Mouse (Mus musculus): ENCODE measurements around the gene Aldh16a1. TPM values are rescaled to one million over a fixed set of nuclear protein-coding genes. Genes with fewer than 3 reads are reported as not detected.

The Aldh16a1 gene
- polyA plus RNA-seq, 1 experiment from 2014 or later = 106 TPM

GRCm38 (mm10) chr7:45182199-45182601, 27.8 kb upstream of the Aldh16a1 start:
- under 1% methylated on average over 34 of the region's 34 CpGs for WGBS
- no peaks in the 10 kb centered on the region for H3K4me1 ChIP-seq (ENCODE audit: control insufficient read depth, insufficient read depth, low read length)
- H3K36me3 ChIP-seq (ENCODE audit: control insufficient read depth, insufficient read depth, low read length) = no peaks in the 10 kb centered on the region
- peak overlapping the region; percentile 15; the same call in 1 of the 2 replicates for H3K9ac ChIP-seq (ENCODE audit: low read depth, low read length)
- peak overlapping the region; percentile 66 for H3K4me2 ChIP-seq (ENCODE audit: low read depth, low read length)
- no peak overlapping the region for H3K27ac ChIP-seq (ENCODE audit: low read length)
- no peaks in the 10 kb centered on the region for H3K9me3 ChIP-seq (ENCODE audit: control insufficient read depth, low read length)
- ATAC-seq = peak; percentile 97
- peak overlapping the region; percentile 39 for H3K4me3 ChIP-seq (ENCODE audit: low read length)
- H3K27me3 ChIP-seq (replicated peaks; ENCODE audit: control insufficient read depth, insufficient read depth, low read length) = peaks cover 78% of the 10 kb centered on the region

- Histone ChIP-seq H3K4me1 (ENCODE audit: control insufficient read depth, insufficient read depth, low read length) (no peaks in the 10 kb centered on the region), H3K4me2 (ENCODE audit: low read depth, low read length) (peak overlapping the region; percentile 66)
- 4% methylated on average over 35 of the region's 35 CpGs for WGBS
Observed at GRCm38 (mm10) chr7:45181540-45181939, 27.2 kb upstream of the Aldh16a1 start.

GRCm38 (mm10) chr7:45180896-45181477, 26.6 kb upstream of the Aldh16a1 start, which contains the start of gene Pth2:
Gene Pth2 (plus strand): TSS chr7:45180995.
- Histone ChIP-seq H3K4me2 (ENCODE audit: low read depth, low read length) (peak within 1 kb of the TSS; percentile 66), H3K9me3 (ENCODE audit: control insufficient read depth, low read length) (no peaks in the 10 kb centered on the region), H3K9ac (ENCODE audit: low read depth, low read length) (no peak within 1 kb of the TSS), H3K36me3 (ENCODE audit: control insufficient read depth, insufficient read depth, low read length) (no peaks in the 10 kb centered on the region), H3K27ac (ENCODE audit: low read length) (no peak within 1 kb of the TSS), H3K4me3 (ENCODE audit: low read length) (peak within 1 kb of the TSS; percentile 19), H3K27me3 (replicated peaks; ENCODE audit: control insufficient read depth, insufficient read depth, low read length) (peaks cover 85% of the 10 kb centered on the region), H3K4me1 (ENCODE audit: control insufficient read depth, insufficient read depth, low read length) (0 out of 2 replicates have a peak, but pooled peaks cover 4% of the 10 kb centered on the region)
- WGBS = 22% methylated on average over 20 of the region's 20 CpGs
- no peak for ATAC-seq

More at GRCm38 (mm10) chr7:45181540-45181939, 27.2 kb upstream of the Aldh16a1 start:
- Histone ChIP-seq H3K27me3 (replicated peaks; ENCODE audit: control insufficient read depth, insufficient read depth, low read length) (peaks cover 84% of the 10 kb centered on the region), H3K9ac (ENCODE audit: low read depth, low read length) (no peak overlapping the region), H3K36me3 (ENCODE audit: control insufficient read depth, insufficient read depth, low read length) (no peaks in the 10 kb centered on the region), H3K4me3 (ENCODE audit: low read length) (peak overlapping the region; percentile 19), H3K27ac (ENCODE audit: low read length) (no peak overlapping the region), H3K9me3 (ENCODE audit: control insufficient read depth, low read length) (no peaks in the 10 kb centered on the region)
- ATAC-seq = peak; percentile 14; the same call in 1 of the 2 replicates

- ATAC-seq = no peak
- Histone ChIP-seq H3K36me3 (ENCODE audit: control insufficient read depth, insufficient read depth, low read length) (no peaks in the 10 kb centered on the region), H3K9me3 (ENCODE audit: control insufficient read depth, low read length) (no peaks in the 10 kb centered on the region), H3K27ac (ENCODE audit: low read length) (no peak within 1 kb of the TSS), H3K4me3 (ENCODE audit: low read length) (no peak within 1 kb of the TSS), H3K9ac (ENCODE audit: low read depth, low read length) (no peak within 1 kb of the TSS), H3K4me1 (ENCODE audit: control insufficient read depth, insufficient read depth, low read length) (0 out of 2 replicates have a peak, but pooled peaks cover 8% of the 10 kb centered on the region), H3K27me3 (replicated peaks; ENCODE audit: control insufficient read depth, insufficient read depth, low read length) (peaks cover 94% of the 10 kb centered on the region), H3K4me2 (ENCODE audit: low read depth, low read length) (no peak within 1 kb of the TSS)
- 25% methylated on average over 7 of the region's 7 CpGs for WGBS
Observed at GRCm38 (mm10) chr7:45179469-45179868, 25.1 kb upstream of the Aldh16a1 start, which contains the start of gene Gfy. Gene Gfy (minus strand): TSS chr7:45179569.

GRCm38 (mm10) chr7:45178550-45178949, 24.2 kb upstream of the Aldh16a1 start:
- H3K9me3 ChIP-seq (ENCODE audit: control insufficient read depth, low read length) = no peaks in the 10 kb centered on the region
- H3K36me3 ChIP-seq (ENCODE audit: control insufficient read depth, insufficient read depth, low read length) = no peaks in the 10 kb centered on the region
- peaks cover 91% of the 10 kb centered on the region for H3K27me3 ChIP-seq (replicated peaks; ENCODE audit: control insufficient read depth, insufficient read depth, low read length)
- H3K4me1 ChIP-seq (ENCODE audit: control insufficient read depth, insufficient read depth, low read length) = 0 out of 2 replicates have a peak, but pooled peaks cover 8% of the 10 kb centered on the region
- no peak overlapping the region for H3K27ac ChIP-seq (ENCODE audit: low read length)
- no peak overlapping the region for H3K4me3 ChIP-seq (ENCODE audit: low read length)
- no peak overlapping the region for H3K4me2 ChIP-seq (ENCODE audit: low read depth, low read length)
- WGBS = 24% methylated on average over 7 of the region's 7 CpGs
- H3K9ac ChIP-seq (ENCODE audit: low read depth, low read length) = no peak overlapping the region
- no peak for ATAC-seq

GRCm38 (mm10) chr7:45176356-45176755, 22.0 kb upstream of the Aldh16a1 start:
- ATAC-seq = no peak
- H3K27me3 ChIP-seq (replicated peaks; ENCODE audit: control insufficient read depth, insufficient read depth, low read length) = peaks cover 73% of the 10 kb centered on the region
- H3K4me1 ChIP-seq (ENCODE audit: control insufficient read depth, insufficient read depth, low read length) = 0 out of 2 replicates have a peak, but pooled peaks cover 8% of the 10 kb centered on the region
- WGBS = 2% methylated on average over 31 of the region's 31 CpGs
- no peaks in the 10 kb centered on the region for H3K9me3 ChIP-seq (ENCODE audit: control insufficient read depth, low read length)
- no peaks in the 10 kb centered on the region for H3K36me3 ChIP-seq (ENCODE audit: control insufficient read depth, insufficient read depth, low read length)
- no peak overlapping the region for H3K9ac ChIP-seq (ENCODE audit: low read depth, low read length)
- H3K27ac ChIP-seq (ENCODE audit: low read length) = no peak overlapping the region
- H3K4me2 ChIP-seq (ENCODE audit: low read depth, low read length) = no peak overlapping the region
- peak overlapping the region; percentile 1; the same call in 1 of the 2 replicates for H3K4me3 ChIP-seq (ENCODE audit: low read length)

- no peak overlapping the region for H3K4me2 ChIP-seq (ENCODE audit: low read depth, low read length)
- no peak overlapping the region for H3K27ac ChIP-seq (ENCODE audit: low read length)
- H3K36me3 ChIP-seq (ENCODE audit: control insufficient read depth, insufficient read depth, low read length) = no peaks in the 10 kb centered on the region
- no peaks in the 10 kb centered on the region for H3K9me3 ChIP-seq (ENCODE audit: control insufficient read depth, low read length)
- no peak overlapping the region for H3K9ac ChIP-seq (ENCODE audit: low read depth, low read length)
- H3K27me3 ChIP-seq (replicated peaks; ENCODE audit: control insufficient read depth, insufficient read depth, low read length) = peaks cover 68% of the 10 kb centered on the region
- ATAC-seq = no peak
- H3K4me1 ChIP-seq (ENCODE audit: control insufficient read depth, insufficient read depth, low read length) = 0 out of 2 replicates have a peak, but pooled peaks cover 8% of the 10 kb centered on the region
- 2% methylated on average over 23 of the region's 23 CpGs for WGBS
- H3K4me3 ChIP-seq (ENCODE audit: low read length) = peak overlapping the region; percentile 1; the same call in 1 of the 2 replicates
Observed at GRCm38 (mm10) chr7:45175929-45176328, 21.5 kb upstream of the Aldh16a1 start.

- no peak overlapping the region for H3K27ac ChIP-seq (ENCODE audit: low read length)
- no peak overlapping the region for H3K4me3 ChIP-seq (ENCODE audit: low read length)
- 4% methylated on average over 13 of the region's 13 CpGs for WGBS
- 0 out of 2 replicates have a peak, but pooled peaks cover 8% of the 10 kb centered on the region for H3K4me1 ChIP-seq (ENCODE audit: control insufficient read depth, insufficient read depth, low read length)
- H3K9me3 ChIP-seq (ENCODE audit: control insufficient read depth, low read length) = peaks cover 4% of the 10 kb centered on the region; the same call in 1 of the 2 replicates
- peaks cover 64% of the 10 kb centered on the region for H3K27me3 ChIP-seq (replicated peaks; ENCODE audit: control insufficient read depth, insufficient read depth, low read length)
- no peak for ATAC-seq
- no peak overlapping the region for H3K4me2 ChIP-seq (ENCODE audit: low read depth, low read length)
- no peak overlapping the region for H3K9ac ChIP-seq (ENCODE audit: low read depth, low read length)
- no peaks in the 10 kb centered on the region for H3K36me3 ChIP-seq (ENCODE audit: control insufficient read depth, insufficient read depth, low read length)
Observed at GRCm38 (mm10) chr7:45175398-45175797, 21.0 kb upstream of the Aldh16a1 start.

- no peak overlapping the region for H3K9ac ChIP-seq (ENCODE audit: low read depth, low read length)
- H3K36me3 ChIP-seq (ENCODE audit: control insufficient read depth, insufficient read depth, low read length) = no peaks in the 10 kb centered on the region
- 0 out of 2 replicates have a peak, but pooled peaks cover 8% of the 10 kb centered on the region for H3K4me1 ChIP-seq (ENCODE audit: control insufficient read depth, insufficient read depth, low read length)
- no peak; the same call in 1 of the 2 replicates for ATAC-seq
- peaks cover 10% of the 10 kb centered on the region for H3K9me3 ChIP-seq (ENCODE audit: control insufficient read depth, low read length)
- WGBS = 5% methylated on average over 29 of the region's 29 CpGs
- peak overlapping the region; percentile 5; the same call in 1 of the 2 replicates for H3K4me3 ChIP-seq (ENCODE audit: low read length)
- H3K27ac ChIP-seq (ENCODE audit: low read length) = no peak overlapping the region
- H3K27me3 ChIP-seq (replicated peaks; ENCODE audit: control insufficient read depth, insufficient read depth, low read length) = peaks cover 61% of the 10 kb centered on the region
- H3K4me2 ChIP-seq (ENCODE audit: low read depth, low read length) = no peak overlapping the region
Observed at GRCm38 (mm10) chr7:45174567-45175280, 20.3 kb upstream of the Aldh16a1 start.

Data from intestine, embryonic 16.5 days (tissue).